Mouse (Mus musculus): ENCODE results near the gene Rcan2.

The Rcan2 gene

DNA sequence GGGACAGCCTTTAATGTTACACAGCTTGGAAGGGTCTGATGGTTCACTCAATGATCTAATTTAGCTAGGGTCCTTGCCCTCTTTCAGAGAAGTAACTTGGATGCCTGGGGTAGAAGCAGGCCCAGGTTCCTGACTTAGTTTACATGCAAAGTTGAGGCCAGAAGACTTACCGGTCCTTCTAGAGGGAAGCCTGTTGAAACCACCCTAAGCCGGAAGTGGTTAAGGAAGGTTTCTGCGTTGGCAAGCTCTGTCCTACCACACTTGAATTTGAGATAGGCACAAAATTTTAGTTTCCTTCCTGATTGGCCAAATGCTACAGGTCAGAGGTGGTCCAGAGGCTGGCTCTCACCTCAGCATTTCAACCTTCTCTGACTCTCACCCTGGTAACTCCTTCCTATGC is 287.1 kb downstream of the Rcan2 start:
- DNase-seq, result no peak
